Mouse (Mus musculus) MN1 (cell line): ENCODE results near the gene Kcnma1.
A peak's percentile ranks its signal among the peaks of the same experiment; 100 is the strongest.

Experiments used
- DNase-seq: peaks from one replicate; pipeline ENCODE4 v3.0.0-alpha.2; 2016; ENCODE audit warnings: low spot score

Kcnma1 gene

DNA sequence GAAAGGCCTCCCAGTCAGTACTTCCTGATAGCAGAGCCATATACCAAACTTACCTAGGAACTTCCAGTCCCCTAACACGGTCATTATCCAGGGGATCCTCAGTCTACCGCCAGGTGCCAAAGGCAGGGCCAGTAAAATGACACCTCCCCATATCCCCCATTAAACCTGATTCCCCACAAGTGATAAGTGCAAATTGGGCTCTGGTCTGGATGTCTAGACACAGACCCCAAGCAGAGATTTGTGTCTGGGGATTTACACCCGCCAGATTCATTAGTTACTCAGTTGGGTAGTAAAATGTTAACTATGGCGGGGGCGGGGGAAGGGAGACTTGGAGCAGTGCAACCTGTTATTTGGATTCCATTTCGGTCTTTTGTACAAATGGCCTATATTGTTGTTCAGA is 562.6 kb downstream of the Kcnma1 start:
- DNase-seq: no peak

DNA sequence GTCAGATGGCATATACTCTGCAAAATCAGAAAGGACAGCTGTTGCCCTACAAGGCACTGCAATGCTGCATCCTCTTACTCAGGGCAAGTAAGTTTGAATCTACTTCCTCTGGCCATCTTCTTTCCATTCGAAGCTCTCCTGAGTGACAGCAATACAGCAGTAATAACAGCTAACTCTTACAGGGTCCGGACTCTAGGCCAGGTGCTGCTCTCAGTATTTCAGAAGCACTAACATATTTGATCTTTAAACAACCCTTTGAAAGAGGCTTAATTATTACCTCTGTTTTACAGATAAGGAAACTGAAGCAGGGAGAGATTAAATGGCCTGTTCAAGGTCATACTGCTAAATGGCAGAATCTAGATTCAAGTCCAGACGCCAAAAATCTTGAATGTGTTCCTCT is 576.8 kb downstream of the Kcnma1 start:
- no peak for DNase-seq

DNA sequence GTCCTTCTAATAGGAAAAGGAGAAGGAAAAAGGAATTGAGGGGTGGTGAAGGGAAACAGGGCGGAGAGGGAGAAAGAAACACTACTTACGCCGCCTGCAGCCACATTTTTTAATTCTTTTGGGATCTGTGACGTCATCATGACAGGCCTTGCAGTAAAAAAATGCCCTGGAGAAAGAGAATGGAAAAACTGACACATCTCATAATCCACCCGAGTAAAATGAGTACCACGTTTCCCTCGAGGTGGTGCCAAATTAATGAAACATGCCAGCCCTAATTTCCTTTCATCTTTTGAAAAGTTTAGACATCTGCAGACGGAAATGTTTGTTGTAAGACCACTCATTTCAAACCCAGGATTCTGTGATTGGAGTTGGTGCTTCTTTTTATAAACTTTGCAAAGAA is 578.4 kb downstream of the Kcnma1 start:
- no peak for DNase-seq

DNA sequence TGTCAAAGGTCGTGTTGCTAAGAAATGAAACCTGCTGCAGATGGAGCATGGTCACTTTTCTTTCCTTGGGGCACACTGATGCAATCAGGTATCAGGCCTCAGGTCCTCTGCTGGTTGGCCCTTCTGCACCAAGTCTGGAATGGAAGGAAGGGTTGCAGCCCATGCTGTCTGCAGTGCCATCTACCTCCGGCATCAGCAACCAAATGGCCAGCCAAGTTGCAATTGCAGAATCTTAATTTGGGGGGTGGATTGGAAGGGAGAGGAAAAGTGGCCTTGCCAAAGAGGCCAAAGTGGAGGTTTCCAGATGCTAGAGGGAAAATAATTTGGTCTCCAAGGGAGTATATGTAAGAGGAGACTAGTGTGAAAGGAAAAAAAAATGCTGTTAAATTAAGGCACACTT is 584.3 kb downstream of the Kcnma1 start:
- no peak for DNase-seq

DNA sequence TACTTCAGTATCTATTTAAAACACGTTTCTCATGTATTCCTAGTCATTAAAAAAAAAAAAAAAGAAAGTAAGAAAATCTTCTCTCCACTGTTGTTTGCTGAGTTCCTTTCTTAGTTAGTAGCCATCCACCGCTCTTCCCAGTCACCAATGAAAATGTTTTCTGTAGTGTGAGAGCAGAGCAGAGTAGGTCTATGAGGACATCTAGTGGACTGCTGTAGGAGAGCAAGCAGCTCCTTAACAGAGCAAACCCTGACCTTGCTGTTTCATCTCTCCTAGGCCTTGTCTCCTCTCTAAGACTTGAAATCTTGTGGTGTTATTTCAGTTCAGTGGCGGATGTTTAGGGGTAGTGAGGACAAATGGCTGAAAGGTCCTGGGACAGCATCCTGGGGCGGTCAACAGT is 585.2 kb downstream of the Kcnma1 start:
- peak; percentile 53 for DNase-seq

DNA sequence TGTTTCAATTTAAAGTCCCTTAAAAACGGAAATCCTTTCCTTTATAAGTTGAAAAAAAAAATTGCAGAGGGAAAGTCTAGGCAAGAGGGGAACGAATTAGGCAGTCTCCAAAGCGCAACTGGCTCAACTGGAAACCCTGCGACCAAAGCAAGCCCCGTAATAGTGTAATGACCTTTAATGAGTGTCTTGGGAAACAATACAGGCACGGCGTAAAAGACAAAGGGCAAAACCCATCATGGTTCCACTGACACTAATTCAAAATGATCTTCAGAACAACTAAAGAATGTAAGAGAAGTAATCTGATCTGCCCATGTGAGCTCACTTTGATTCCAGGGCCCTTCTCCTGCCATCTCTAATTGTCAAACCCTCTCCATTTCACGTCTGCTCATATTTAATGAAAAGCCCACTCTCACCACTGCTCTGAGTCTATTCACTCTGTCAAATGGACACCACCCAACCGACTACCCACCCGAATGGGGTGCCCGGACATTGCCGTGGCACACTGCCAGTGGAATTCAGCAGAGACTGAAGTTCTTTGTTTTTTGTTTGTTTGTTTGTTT is 591.7 kb downstream of the Kcnma1 start:
- DNase-seq: no peak

DNA sequence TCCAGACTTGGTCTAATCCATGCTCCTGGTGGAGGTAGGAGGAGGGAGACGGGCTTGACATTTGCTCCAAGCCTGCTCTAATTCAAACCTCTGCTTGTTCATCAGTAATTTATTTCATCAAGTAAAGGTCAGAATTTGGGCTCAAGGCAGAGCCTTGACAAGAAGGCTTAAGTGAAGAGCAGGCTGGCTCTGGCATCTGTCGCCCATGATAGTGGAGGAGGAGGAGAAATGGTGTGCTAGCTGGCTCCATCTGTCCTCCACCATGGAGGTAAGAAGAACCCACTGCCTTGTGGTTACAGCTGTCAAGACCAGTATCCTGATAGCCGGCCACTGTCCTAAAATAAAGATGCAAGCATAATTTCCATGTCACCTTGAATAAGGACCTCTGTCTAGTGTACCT is 595.3 kb downstream of the Kcnma1 start:
- DNase-seq: no peak

DNA sequence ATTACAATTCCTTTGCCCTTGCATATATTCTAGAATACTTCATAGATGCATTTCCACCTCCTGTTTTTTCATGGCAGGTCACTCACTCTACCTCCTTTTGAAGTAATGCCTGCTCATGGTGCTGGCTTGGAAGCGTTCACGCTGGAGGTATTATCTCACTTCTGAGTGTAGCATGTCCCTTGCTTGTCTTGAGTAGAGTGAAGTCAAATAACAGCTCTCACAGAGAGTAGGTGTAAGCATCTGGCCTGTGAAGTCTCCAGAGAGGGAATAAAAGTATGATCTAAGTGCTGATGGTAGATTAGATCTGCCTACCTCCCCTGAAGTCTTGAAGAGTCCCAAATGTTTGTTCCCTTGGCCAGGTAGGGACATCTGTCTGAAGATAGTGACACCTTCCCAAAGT is 607.2 kb downstream of the Kcnma1 start:
- no peak for DNase-seq

DNA sequence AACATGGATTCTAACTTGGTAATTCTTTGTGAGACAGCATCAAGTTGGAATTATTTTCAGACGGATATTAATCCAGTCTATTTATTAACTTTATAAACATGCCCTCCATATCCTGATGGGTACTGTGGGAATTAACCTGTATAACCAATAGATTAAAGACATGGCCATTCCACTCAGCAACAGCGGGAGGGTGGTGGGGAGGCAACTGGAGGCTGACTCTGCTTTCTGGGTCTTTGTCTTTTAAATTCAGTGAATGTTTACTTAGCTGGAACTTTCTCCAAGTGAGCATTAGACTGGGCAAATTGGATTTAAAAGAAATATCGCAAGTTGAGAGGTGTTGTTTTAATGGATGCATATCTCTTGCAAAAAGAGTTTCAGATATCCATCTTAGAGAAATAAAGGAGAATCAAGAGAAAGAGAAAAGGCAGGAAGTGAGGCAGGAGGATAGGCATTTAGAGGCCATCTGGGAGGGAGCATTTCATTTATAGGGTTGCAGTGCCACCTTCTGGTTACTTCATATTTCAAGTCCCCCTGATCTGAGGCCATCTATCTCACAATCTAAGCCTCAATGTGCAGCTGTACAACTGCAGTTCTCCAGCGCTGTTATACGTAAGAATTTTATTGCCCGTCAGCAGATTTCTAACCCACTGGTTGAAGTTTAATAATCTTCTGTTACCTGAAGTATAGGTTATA is 613.4 kb downstream of the Kcnma1 start:
- DNase-seq: peak; percentile 69

DNA sequence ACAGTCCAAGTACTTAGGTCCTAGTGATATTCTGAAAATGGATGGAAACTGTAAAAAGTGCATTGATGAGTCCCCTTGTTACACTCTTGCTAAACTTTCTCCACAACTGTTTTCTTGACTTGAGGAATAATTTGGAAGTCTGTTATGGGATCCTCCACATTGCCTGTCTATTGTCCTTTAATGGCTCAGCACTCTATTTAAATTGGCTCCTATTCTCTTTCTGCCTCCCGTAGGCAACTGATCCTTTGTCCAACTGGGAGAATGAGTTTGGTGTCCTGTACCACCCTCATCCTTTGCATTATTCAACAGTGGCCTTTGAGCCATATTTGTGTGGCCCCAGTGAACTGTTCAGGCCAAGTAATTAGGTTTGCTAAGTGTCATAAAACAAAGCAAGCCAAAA is 616.6 kb downstream of the Kcnma1 start:
- no peak for DNase-seq

DNA sequence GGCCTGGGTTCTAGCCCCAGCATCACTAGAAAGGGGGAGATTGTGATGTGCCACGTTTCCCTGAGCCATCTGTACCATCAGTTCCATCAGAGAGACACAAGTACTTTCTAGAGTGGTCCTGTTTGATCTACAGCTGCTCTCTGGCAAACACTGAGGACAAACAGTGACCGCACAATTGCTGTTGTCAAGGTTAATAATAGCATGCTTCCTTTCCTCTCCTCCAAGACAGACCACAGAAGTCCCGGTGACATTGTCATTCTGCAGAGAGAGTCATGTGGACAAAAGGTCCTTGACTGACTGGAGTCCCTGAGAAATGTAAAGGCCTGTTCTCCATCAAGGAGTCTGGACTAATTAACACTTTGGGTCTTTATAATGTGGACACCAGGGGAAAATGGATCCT is 622.7 kb downstream of the Kcnma1 start:
- DNase-seq: no peak

DNA sequence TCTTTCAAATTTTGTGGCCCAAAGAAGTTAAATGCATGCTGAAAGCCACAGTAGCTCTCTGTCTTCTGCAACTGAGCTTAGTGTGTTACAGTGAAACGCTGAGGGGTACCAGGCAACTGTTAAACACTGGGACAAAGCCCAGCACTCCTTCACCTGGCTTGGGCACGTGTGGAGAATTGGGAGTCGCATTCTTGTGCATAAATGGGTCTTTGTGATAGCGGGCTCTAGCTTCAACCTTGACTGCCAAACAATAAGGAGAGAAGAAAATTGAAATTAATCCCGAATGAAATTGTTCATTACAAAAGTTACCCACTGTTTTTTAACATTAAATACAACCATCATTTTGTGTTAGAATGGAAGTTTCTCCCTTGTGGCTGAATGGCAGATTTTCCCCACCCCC is 623.5 kb downstream of the Kcnma1 start:
- DNase-seq: no peak

DNA sequence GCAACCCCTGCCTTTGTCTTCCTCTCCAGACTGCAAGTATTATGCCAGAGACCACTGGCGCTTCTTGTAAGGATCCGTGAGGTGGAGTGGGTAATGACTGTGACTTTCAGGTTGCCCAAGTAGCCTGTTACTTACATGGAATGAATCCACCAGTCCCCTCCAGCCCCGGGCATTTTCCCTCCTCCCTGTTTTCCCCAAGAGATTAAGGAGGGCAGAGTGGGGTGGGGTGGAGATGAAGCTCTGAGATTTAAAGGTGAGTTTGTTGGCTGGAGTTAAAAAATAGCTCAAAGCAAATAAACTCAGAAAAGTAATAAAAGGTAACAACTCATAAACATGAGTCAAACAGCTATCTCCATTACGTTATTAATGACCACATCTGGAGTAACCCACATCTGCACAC is 624.1 kb downstream of the Kcnma1 start:
- no peak for DNase-seq

DNA sequence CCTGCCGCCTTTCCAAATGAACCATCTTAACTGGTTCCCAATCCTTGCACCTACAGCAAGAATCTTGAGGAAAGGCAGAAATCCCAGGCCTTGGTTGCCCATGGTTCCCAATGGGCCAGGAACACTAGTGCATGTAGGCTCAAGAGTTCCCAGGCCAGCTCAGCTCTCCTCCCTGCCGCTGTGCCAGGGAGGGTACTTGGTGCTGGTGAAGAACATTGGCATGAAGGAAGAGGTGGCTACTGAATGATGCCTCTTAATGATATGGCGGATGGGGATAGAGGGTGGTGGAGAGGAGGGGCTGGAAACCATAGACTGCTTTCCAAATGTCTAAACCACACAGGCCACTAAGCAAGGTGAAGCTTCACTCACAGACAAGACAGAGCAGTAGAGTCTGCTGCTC is 627.5 kb downstream of the Kcnma1 start:
- no peak for DNase-seq

DNA sequence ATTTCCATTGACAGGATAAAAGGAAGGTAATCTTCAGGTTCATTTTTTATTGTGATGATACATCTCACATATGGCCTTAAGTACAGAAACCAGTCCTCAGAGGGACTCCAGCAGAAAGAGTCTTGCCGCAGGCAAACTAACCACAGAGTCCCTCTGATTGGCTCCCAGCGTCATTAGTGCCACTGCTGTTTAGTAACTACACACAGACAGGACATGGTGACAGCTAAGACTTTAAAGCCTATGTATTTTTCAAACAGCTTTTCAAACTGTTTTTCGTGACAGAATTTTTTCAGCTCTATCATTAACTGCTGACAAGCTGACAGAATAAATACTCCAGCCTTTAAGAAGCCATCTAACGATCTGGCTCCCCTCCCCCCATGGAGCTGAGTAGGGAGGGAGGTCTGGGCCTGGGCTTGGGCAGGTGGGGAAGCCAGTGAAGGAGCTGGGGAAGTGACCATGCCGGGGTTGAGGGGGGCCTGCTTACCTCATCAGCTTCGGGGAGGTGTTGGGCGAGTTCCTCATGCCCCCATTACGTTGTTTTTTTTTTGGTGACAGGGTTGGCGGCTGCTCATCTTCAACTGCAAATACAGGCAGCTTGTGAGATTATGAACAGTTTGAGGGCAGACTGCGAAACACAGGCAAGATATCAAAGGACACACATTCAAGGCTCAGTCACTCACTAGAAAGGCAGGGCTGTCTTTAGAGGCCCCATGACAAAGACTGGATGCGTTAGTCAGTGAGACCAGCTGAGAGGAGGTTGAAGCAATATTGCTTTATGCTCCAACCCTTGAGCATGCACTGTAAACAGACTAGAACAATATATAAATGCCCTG is 628.3 kb downstream of the Kcnma1 start:
- no peak for DNase-seq

DNA sequence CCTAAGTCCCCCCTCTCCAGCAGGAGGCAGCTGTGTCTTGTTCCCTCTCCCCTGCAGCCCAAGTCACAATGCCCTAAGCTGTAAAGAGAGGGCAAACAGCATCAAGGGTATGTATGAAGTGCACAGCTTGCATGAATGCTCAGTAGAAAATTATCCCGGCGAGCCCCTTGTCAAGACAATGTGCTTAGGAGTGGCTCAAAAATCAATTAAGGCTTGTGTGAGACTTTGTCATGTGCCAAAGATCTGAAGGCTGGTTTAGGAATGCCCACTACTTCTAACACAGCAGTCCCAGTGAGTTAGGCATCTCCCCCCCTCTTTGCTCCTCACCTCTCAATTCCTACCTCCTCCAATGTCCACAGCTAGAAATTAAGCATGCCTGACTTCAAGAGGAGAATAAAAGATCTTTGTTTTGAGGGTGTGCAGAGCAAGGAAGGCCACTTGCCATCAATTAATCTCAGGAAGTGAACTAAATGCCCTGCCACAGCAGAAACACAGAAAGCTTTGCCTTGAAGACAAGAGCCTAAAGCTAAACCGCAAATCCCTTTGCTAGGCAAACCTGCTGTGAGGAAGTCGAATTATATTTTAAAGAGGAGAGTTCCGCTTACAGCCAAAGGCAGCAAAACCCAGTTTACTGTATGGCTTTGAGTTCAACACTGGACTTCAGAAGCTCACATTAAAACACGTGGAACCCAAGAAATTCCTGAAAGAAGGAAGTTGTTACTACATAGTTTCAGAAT is 635.8 kb downstream of the Kcnma1 start:
- DNase-seq: no peak

DNA sequence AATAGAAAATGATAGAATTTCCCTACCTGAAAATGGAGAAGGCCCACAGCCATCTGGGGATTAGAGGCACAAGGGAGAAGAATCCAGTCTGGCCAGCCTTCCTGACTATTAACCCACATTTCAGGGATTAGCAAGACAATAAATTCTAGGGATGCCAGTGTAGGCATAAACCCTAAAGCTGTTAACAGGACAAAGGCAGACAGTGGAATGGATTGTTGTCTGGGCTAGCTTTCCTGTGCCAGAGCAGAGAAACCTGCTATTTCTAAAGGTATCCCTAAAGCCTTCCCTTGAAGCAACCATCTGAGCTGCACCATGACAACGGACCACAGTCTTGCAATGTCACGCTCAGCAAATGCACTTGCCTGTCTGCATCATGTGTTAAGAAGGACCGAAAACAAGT is 642.3 kb downstream of the Kcnma1 start:
- no peak for DNase-seq

DNA sequence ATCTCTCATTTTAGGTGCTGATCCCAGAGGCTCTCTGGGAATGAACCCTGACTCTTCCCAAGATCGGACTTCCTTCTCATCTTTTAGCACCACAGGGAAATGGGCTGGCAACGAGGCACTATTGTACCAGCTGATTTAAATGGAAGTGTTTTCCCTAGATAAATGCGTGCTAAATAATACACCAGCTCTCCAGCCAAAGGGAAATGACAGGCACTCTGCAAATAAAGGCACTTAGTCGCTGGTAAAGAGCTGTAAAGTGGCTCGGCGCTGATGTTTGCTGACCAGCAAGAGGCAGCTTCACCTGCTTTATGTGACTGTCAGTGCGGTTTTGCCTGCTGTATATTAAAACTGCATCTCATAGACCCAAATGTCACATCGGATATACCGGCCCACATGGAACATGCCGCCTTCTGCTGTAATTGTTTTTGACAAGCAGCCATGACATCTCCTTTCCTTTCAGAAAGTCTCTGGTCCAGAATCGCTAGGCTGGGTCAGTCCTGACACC is 653.7 kb downstream of the Kcnma1 start:
- no peak for DNase-seq

DNA sequence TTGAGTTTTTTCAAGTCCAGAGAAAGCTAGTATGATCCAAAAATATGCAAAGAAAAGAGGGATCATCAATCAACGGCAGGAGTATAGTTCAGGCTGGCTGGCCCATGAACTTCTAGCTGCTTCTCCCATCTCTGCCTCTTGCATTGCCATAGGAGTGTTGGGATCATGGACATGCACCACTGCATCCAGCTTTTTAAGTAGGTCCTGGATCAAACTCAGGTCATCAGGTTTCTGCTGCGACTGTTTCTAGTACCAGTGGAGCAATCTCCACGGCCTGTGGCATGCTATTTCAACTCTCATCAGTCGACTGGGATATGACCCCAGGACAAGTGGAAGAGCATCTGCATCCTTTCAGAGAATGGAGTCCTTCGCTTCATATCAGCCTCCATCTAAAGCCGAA is 655.5 kb downstream of the Kcnma1 start:
- DNase-seq: no peak

DNA sequence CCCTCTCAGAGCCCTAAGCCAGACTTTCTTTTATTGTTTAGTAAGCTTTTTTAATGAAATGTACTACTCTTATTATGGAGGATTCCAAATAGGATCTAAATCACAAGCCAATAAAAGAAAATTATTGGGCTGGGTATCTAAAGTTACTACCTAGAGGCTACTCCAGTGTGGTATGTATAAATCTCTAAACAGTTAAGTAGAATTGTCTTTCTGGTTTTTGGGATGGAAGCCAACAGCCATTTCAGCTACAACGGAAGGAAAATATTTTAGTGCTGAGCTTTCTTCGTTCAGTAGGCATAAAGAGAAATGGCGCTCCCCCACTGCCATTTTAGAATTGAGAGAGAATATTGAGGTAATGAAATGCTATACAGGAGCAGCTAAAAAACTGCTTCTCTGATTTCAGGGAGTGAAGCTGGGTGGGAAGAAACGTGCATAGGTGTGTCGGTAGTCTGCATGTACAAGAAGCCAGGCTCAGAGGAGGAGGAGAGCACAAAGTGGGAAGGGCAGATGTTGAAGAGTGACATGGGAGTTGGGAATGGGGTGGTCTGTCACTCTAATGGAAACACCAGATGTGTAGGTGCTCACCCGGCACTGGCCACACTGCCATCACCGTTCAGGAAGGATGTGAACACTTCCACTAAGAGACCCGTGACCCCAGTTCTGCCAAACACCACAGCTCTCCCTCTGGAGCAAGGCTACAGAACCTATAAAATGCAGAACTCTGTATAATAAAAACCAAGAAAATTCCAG is 656.6 kb downstream of the Kcnma1 start:
- DNase-seq: no peak

DNA sequence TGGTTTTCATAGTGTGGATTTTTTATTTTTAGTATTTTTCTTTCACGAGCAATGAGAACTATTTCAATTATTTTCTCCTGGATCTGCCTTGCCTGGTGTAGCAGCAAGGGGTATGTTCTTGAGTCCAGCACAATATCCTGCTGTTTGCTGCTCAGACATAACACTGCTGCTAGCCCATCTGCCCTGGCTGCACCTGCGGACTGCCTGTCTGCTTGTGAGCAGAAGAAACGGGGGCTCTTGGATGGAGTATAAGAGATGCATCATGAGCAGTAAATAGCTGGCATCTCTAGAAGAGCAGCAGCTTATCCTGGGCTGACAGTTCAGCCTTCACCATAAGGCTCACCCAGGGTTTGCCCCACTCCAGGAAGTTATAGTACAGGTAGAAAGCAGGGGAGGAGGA is 687.5 kb downstream of the Kcnma1 start:
- no peak for DNase-seq

DNA sequence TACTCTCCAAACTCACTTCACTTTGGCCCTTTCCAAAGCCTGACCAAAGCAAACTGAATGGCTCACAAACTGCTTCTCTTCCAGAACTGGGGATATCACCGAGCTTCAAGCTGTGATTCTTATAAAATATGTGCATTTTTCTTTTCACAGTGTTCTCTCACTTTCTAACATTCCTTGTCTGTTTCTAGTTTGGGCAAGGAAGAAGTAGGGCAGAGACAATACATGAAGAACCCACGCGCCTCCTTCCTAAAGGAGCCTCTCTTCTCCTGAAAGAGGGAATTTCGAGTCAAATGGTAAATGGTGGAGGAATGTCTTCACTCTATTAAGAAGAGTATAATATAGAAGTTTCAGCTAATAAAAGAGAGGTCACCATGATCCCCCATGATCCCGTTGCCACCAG is 709.0 kb downstream of the Kcnma1 start:
- DNase-seq: no peak
